Mouse (Mus musculus) G1E (cell line): ENCODE results near the gene Rnf220. TPM values are rescaled to one million over a fixed set of nuclear protein-coding genes. Genes with fewer than 3 reads are reported as not detected.

ENCODE experiments used
- ATAC-seq: 2 replicates; pipeline ENCODE4 v1.8.0; 2016; ENCODE audit warnings: mild to moderate bottlenecking; ENCODE audit not compliant: insufficient number of reproducible peaks, poor library complexity, low FRiP score, severe bottlenecking; ENCODE audit errors: extremely low read depth
- DNase-seq: peaks from one replicate; pipeline ENCODE4 v3.0.0; 2012; ENCODE audit warnings: low spot score
- H3K27me3 ChIP-seq: 2 replicates; pipeline ENCODE4 v1.6.1; 2012; ENCODE audit warnings: mild to moderate bottlenecking, low read length, inconsistent platforms; ENCODE audit not compliant: insufficient read depth
- H3K36me3 ChIP-seq: replicated peaks from 2 replicates; pipeline ENCODE3; 2012; ENCODE audit warnings: mild to moderate bottlenecking, inconsistent platforms
- H3K4me1 ChIP-seq: 2 replicates; pipeline ENCODE4 v1.6.1; 2012; ENCODE audit warnings: low read depth, low read length, inconsistent platforms, mixed read lengths; ENCODE audit not compliant: insufficient read depth
- H3K4me3 ChIP-seq: 2 replicates; pipeline ENCODE4 v1.5.1; 2012; ENCODE audit warnings: low read depth, mild to moderate bottlenecking, inconsistent platforms, low read length, moderate library complexity, mixed read lengths
- H3K9me3 ChIP-seq: replicated peaks from 2 replicates; pipeline ENCODE4 v1.6.1; 2012; ENCODE audit warnings: inconsistent platforms
- CTCF ChIP-seq: IDR thresholded peaks from 2 replicates; pipeline ENCODE4 v1.5.1; 2012; ENCODE audit warnings: low read depth, low read length, inconsistent platforms, mixed read lengths
- GATA1 ChIP-seq: IDR thresholded peaks from 2 replicates; pipeline ENCODE4 v1.6.1; 2012; ENCODE audit warnings: borderline replicate concordance, low read length, inconsistent platforms, mixed read lengths
- GATA2 ChIP-seq: IDR thresholded peaks from 2 replicates; pipeline ENCODE4 v1.6.1; 2012; ENCODE audit warnings: low read depth, low read length, inconsistent platforms, borderline replicate concordance
- POLR2AphosphoS5 ChIP-seq: IDR thresholded peaks from 2 replicates; pipeline ENCODE4 v1.6.1; 2012; ENCODE audit warnings: low read depth, low read length, inconsistent platforms; ENCODE audit not compliant: insufficient replicate concordance
- TAL1 ChIP-seq: conservative IDR thresholded peaks from 2 replicates; pipeline ENCODE4 v1.6.1; 2012; ENCODE audit warnings: low read depth, low read length, inconsistent platforms, mixed read lengths
- polyA plus RNA-seq: library from polyadenylated mRNA; stranded (reverse); fragments of >175 nt; gene quantifications from 2 replicates; pipeline ENCODE4 v1.2.3, GENCODE M21; 2012
- total RNA-seq, 2 experiments: library from RNA; stranded (forward) in 1 of 2; stranded (reverse) in 1 of 2; fragments of 200-1000 nt in 1 of 2; fragments of >200 nt in 1 of 2; fragmentation: Nextera tagmentation in 1 of 2; gene quantifications; 2 replicates each; pipeline ENCODE4 v1.2.3; 2014 to 2017

Gene Rnf220
- total and polyA plus RNA-seq, 3 experiments, result 87.7 to 113 (median 88.7) TPM

GRCm38 (mm10) chr4:117370354-117370753 lies 126.5 kb downstream of the Rnf220 start:
- H3K36me3 ChIP-seq, result no peaks in the 10 kb centered on the region
- H3K27me3 ChIP-seq, result peaks cover 10% of the 10 kb centered on the region
- DNase-seq, result no peak
- ATAC-seq, result no peak
- H3K4me1 ChIP-seq, result no peaks in the 10 kb centered on the region
- H3K4me3 ChIP-seq, result no peak overlapping the region
- H3K9me3 ChIP-seq, result no peaks in the 10 kb centered on the region
- TF ChIP-seq GATA1 (no peak), GATA2 (no peak), CTCF (no peak), POLR2AphosphoS5 (no peak), TAL1 (no peak)

- no peak for TF ChIP-seq GATA2
- no peak for TF ChIP-seq CTCF
- TF ChIP-seq POLR2AphosphoS5, result no peak
- no peak for TF ChIP-seq GATA1
- TF ChIP-seq TAL1, result no peak
- Histone ChIP-seq H3K36me3 (no peaks in the 10 kb centered on the region), H3K9me3 (no peaks in the 10 kb centered on the region), H3K27me3 (peaks cover 8% of the 10 kb centered on the region), H3K4me3 (no peak overlapping the region), H3K4me1 (no peaks in the 10 kb centered on the region)
- DNase-seq (no peak), ATAC-seq (no peak)
Measured at GRCm38 (mm10) chr4:117369571-117369970, 127.3 kb downstream of the Rnf220 start.

GRCm38 (mm10) chr4:117367365-117367764 lies 129.5 kb downstream of the Rnf220 start:
- no peaks in the 10 kb centered on the region for H3K4me1 ChIP-seq
- H3K9me3 ChIP-seq, result no peaks in the 10 kb centered on the region
- H3K4me3 ChIP-seq, result no peak overlapping the region
- H3K36me3 ChIP-seq, result no peaks in the 10 kb centered on the region
- ATAC-seq (no peak), DNase-seq (no peak)
- H3K27me3 ChIP-seq, result peaks cover 9% of the 10 kb centered on the region
- TF ChIP-seq GATA2, result no peak
- TF ChIP-seq TAL1, result no peak
- no peak for TF ChIP-seq POLR2AphosphoS5
- TF ChIP-seq GATA1, result no peak
- TF ChIP-seq CTCF, result no peak

GRCm38 (mm10) chr4:117362085-117362484 lies 134.8 kb downstream of the Rnf220 start:
- DNase-seq (no peak), ATAC-seq (no peak)
- Histone ChIP-seq H3K36me3 (no peaks in the 10 kb centered on the region), H3K27me3 (peaks cover 25% of the 10 kb centered on the region), H3K4me3 (no peak overlapping the region), H3K9me3 (no peaks in the 10 kb centered on the region), H3K4me1 (no peaks in the 10 kb centered on the region)
- TF ChIP-seq GATA1 (no peak), GATA2 (no peak), POLR2AphosphoS5 (no peak), CTCF (no peak), TAL1 (no peak)

GRCm38 (mm10) chr4:117361558-117361873 lies 135.3 kb downstream of the Rnf220 start:
- Histone ChIP-seq H3K9me3 (no peaks in the 10 kb centered on the region), H3K36me3 (no peaks in the 10 kb centered on the region), H3K27me3 (peaks cover 25% of the 10 kb centered on the region), H3K4me1 (no peaks in the 10 kb centered on the region), H3K4me3 (no peak overlapping the region)
- ATAC-seq (no peak), DNase-seq (no peak)
- no peak for TF ChIP-seq GATA1
- no peak for TF ChIP-seq TAL1
- TF ChIP-seq CTCF, result no peak
- TF ChIP-seq GATA2, result no peak
- no peak for TF ChIP-seq POLR2AphosphoS5

GRCm38 (mm10) chr4:117360713-117361557 lies 135.9 kb downstream of the Rnf220 start:
- Histone ChIP-seq H3K27me3 (peaks cover 29% of the 10 kb centered on the region), H3K4me3 (no peak overlapping the region), H3K9me3 (no peaks in the 10 kb centered on the region), H3K4me1 (no peaks in the 10 kb centered on the region), H3K36me3 (no peaks in the 10 kb centered on the region)
- ATAC-seq, result no peak
- no peak for TF ChIP-seq CTCF
- DNase-seq, result no peak
